Mouse (Mus musculus) heart, adult 18-20 months (tissue): Measurements from ENCODE around the gene Med13l. TPM values are rescaled to one million over a fixed set of nuclear protein-coding genes. Genes with fewer than 3 reads are reported as not detected.

Experiments used
- DNase-seq, 2 experiments: peaks; one replicate each; pipeline ENCODE4 v3.0.0; 2021 to 2022; ENCODE audit warnings: mixed read lengths in 1 of 2
- total RNA-seq, 2 experiments: library from RNA; stranded (reverse); gene quantifications; 2 replicates each; pipeline ENCODE4 v1.2.3; 2021

Med13l gene
- total RNA-seq, 2 experiments from 2014 or later, result 27.4 to 31.0 TPM

DNA sequence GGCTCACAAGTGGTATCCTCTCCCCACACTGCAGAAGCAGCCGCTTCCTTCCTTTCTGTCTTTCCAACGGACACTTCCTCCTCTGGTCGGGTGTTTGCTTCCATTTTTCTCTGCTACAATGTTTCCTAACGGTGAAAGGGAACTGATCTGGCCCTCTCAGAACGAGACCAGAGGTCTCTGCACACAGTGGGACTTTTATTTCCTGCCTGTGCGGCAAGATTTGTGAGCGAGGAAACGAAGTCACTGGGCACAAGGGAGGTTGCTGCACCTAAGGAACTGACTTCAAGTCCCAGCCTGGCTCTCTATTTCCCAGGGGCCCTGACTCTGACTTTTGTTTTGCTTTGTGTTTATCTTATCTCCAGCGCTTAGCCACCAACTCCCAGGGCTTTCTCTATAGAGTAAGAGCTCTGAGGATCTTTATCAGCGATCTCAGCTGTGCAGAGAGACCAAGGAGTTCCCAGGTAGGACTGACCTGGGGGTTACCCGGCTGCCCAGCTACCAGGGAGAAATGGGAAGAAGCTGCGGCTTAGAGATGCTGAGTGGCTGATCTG lies 4.0 kb upstream of the Med13l start:
- DNase-seq, result no peak

DNA sequence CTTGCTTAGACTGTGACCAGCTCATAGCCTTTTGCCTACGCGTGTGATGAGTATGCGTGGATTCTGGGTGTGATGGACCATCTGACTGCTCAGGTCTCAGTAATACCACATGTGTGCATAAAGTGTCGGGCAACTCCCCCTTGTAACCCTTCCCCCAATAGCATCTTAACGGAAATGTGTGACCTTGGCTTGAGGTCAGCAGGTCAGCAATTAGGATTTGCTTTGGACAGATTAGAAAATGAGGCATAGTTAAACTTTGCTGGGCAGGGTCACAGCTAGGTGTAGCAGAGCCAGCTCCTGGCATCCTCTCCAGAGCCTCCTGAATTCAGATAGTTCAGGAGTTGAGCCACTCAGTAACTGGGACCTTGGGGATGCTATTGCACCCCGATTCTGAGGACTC lies 1.6 kb upstream of the Med13l start:
- no peak for DNase-seq

- peak; percentile 81 to 92 for DNase-seq
Measured at GRCm38 (mm10) chr5:118559584-118560384, 695 bp upstream of the Med13l start.

- DNase-seq, result peak; percentile 46 to 70
Measured at GRCm38 (mm10) chr5:118561086-118561987, 858 bp downstream of the Med13l start.

- DNase-seq, result no peak
Measured at GRCm38 (mm10) chr5:118562206-118562605, 1.7 kb downstream of the Med13l start.

- DNase-seq, result peak in 1 of 2 experiments; percentile 32
Measured at GRCm38 (mm10) chr5:118563590-118563989, 3.1 kb downstream of the Med13l start.

DNA sequence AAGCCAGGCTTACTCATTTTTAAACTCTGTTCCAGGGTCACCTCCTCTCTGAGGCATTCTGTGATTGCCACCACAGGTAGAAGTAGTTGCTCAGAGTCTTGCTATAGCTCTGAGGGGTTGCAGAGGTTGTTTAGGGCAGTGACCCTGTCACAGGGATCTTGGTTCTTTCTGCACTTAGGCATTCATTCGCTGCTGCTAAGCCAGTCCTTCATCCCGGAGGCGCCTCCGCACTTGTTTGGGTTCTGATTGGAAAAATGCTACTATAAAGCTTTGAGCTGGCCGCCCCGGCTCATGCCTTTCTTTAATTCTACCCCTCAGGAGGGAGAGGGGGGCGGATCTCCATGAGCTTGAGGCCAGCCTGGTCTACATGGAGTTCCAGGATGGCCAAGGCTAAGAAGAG lies 6.9 kb downstream of the Med13l start:
- no peak for DNase-seq

GRCm38 (mm10) chr5:118569017-118569416 lies 8.5 kb downstream of the Med13l start:
- no peak for DNase-seq

DNA sequence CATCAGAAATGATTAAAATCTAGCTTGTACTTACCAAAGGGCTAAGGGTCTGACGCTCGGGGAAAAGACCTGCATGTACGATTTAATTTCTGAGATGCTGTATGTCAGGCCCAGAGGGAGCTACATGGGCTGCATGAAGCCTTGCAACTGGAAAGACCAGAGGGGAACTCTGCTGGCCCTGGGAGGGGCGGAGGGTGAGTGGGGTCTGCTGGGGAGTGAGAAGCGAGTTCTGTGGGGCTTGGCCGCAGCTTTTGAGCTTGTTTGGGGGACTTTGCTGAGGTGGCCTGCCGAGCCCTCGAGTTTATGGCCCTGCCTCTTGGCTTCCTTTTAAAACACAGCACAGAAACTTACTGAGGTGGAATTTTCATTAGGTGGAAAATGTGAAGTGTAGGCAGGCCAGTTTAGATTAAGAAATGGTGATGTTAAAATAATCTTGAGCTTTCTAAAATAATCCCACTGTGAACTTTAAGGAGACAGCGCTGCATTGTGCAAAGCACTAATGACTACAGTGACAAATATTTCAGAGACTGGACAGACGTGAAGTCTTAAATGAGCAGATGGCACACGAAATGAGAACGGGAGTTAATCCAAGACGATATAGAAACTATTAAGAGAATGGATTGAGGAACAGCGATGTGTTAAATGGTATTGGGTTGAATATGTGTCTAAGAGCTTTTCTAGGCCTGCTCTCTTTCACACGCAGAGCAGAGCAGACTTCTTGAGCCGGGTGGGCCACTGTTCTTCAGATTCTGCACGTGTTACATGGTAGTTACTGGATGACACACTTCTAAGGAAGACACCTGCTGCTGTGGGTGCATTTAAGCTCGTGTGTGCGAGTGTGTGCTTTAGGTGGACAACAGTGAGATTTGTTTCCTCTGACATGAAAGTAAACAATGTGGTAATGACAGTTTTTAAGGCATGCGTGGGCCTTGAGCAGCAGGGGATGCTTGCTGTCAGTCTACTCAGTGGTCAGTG lies 9.4 kb downstream of the Med13l start:
- DNase-seq, result no peak

- DNase-seq, result no peak
Measured at GRCm38 (mm10) chr5:118571504-118571903, 11.0 kb downstream of the Med13l start.

DNA sequence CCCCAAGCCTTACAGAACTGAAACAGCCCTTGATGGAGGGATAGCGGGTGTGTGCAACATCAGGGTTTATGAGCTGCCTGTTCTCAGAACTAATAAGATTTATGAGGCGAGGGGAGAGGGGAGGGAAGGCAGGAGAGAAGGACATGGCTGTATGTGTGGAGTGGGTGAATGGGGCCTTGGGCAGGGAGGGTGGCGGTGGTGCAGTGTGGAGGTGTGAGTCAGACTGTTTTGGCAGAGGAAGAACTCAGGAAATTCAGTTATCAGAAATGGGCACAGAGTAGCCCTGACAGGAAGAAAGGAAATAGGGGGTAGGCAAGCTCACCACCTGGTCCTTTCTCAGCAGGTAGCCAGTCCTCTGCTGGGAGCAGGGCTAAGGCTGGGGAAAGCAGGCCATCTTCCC lies 13.8 kb downstream of the Med13l start:
- DNase-seq, result no peak

DNA sequence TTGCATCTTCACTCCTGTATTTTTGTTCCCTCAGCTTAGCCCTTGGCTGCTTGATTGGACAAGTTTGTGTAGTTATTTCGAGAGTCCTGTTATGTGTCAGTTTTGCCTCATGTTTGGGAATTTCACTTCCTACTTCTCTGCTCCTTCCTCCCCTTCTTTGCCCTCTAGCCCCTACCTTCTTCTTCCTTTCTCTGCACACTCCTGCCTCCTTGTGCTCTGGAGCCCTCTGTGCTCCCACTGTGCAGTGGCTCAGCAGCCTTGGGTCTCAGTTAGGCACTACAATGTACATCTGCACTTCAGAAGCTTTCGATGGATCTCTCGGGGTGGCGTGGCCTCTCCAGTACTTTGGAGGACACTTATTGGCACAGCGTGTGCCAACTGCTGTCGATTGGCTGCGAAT lies 14.5 kb downstream of the Med13l start:
- no peak for DNase-seq

GRCm38 (mm10) chr5:118575909-118576308 lies 15.4 kb downstream of the Med13l start:
- no peak for DNase-seq

DNA sequence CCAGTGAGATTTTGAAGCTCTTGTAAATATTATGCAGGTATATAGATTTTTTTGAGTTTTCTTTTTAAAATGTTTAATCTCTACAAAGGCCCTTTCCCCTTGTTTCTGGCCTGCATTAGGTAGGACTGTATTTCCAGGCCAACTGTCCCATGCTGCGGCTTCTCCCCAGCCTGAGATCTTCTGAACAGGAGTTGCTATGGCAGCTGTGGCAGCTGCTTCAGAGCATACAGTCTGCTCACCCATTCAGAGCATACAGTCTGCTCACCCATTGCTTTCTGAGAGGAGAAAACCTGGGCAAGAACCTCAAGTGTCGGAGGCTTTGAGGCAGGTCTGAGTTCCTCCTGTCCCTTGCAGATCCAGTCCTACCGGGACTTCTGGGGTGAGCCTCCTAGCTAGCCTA lies 16.3 kb downstream of the Med13l start:
- DNase-seq, result no peak

- no peak for DNase-seq
Measured at GRCm38 (mm10) chr5:118585355-118585754, 24.9 kb downstream of the Med13l start.

GRCm38 (mm10) chr5:118586560-118586959 lies 26.1 kb downstream of the Med13l start:
- no peak for DNase-seq

- DNase-seq, result no peak
Measured at GRCm38 (mm10) chr5:118588381-118588925, 28.0 kb downstream of the Med13l start.

- no peak for DNase-seq
Measured at GRCm38 (mm10) chr5:118589186-118589892, 28.9 kb downstream of the Med13l start.

- DNase-seq, result no peak
Measured at GRCm38 (mm10) chr5:118590868-118591267, 30.4 kb downstream of the Med13l start.

- no peak for DNase-seq
Measured at GRCm38 (mm10) chr5:118591826-118592499, 31.5 kb downstream of the Med13l start.
